Mouse (Mus musculus) midbrain, postnatal 0 days (tissue): ENCODE results near the gene Gpr182. TPM values are rescaled to one million over a fixed set of nuclear protein-coding genes. Genes with fewer than 3 reads are reported as not detected.

Experiments used
- ATAC-seq: fragments of 200-750 bp; cut with Nextera tagmentation; 2 replicates; pipeline ENCODE4 v1.8.0; 2017; ENCODE audit warnings: moderate number of reproducible peaks, mild to moderate bottlenecking, moderate TSS enrichment, moderate library complexity; ENCODE audit not compliant: low FRiP score
- DNase-seq: peaks from one replicate; pipeline ENCODE4 v3.0.0-alpha.2; 2015; ENCODE audit warnings: low spot score
- H3K27ac ChIP-seq: fragments of 300-500 bp; sonication (generic); 2 replicates; pipeline ENCODE4 v1.5.1; 2014; ENCODE audit warnings: low read depth, mild to moderate bottlenecking, low read length, mixed read lengths
- H3K27me3 ChIP-seq: fragments of 300-500 bp; sonication (generic); 2 replicates; pipeline ENCODE4 v1.6.1; 2014; ENCODE audit warnings: low read length, control low read depth, mixed read lengths; ENCODE audit not compliant: insufficient read depth
- H3K36me3 ChIP-seq: fragments of 300-500 bp; sonication (generic); 2 replicates; pipeline ENCODE4 v1.6.1; 2014; ENCODE audit warnings: low read length, control low read depth, mixed read lengths; ENCODE audit not compliant: insufficient read depth
- H3K4me1 ChIP-seq: fragments of 300-500 bp; sonication (generic); 2 replicates; pipeline ENCODE4 v1.6.1; 2014; ENCODE audit warnings: mild to moderate bottlenecking, control low read depth, antibody characterized with exemption, low read length, mixed read lengths; ENCODE audit not compliant: insufficient read depth
- H3K4me2 ChIP-seq: fragments of 300-500 bp; sonication (generic); 2 replicates; pipeline ENCODE4 v1.6.1; 2014; ENCODE audit warnings: low read depth, mild to moderate bottlenecking, low read length, mixed read lengths; ENCODE audit not compliant: poor library complexity, severe bottlenecking
- H3K4me3 ChIP-seq: fragments of 300-500 bp; sonication (generic); 2 replicates; pipeline ENCODE4 v1.5.1; 2014; ENCODE audit warnings: low read depth, mild to moderate bottlenecking, low read length, moderate library complexity
- H3K9ac ChIP-seq: fragments of 300-500 bp; sonication (generic); replicated peaks from 2 replicates; pipeline ENCODE4 v1.6.1; 2014; ENCODE audit warnings: mild to moderate bottlenecking, low read length, moderate library complexity, mixed read lengths; ENCODE audit not compliant: poor library complexity, severe bottlenecking
- H3K9me3 ChIP-seq: fragments of 300-500 bp; sonication (generic); 2 replicates; pipeline ENCODE4 v1.6.1; 2016; ENCODE audit warnings: low read length, control low read depth
- CTCF ChIP-seq: IDR thresholded peaks from 2 replicates; pipeline ENCODE4 v1.5.1; 2016; ENCODE audit warnings: antibody characterized with exemption, mild to moderate bottlenecking
- WGBS: fragments of 180-500 bp; shearing (Covaris S2); extraction: QIAGEN DNeasy Blood & Tissue Kit; methylation state at CpG from one replicate; pipeline ENCODE4 v1.1.7; 2014; 5-methylcytosine and 5-hydroxymethylcytosine counted together
- polyA plus RNA-seq: library from polyadenylated mRNA; unstranded; fragments of >200 nt; fragmentation: Nextera tagmentation; extraction: Ambion mirVana; gene quantifications from 2 replicates; pipeline ENCODE4 v1.2.1, GENCODE M21; 2015
- total RNA-seq: library from RNA; depleted of rRNA; stranded (reverse); fragments of >200 nt; gene quantifications from 2 replicates; pipeline ENCODE4 v1.2.3, GENCODE M21; 2014

Gene Gpr182
- total and polyA plus RNA-seq, 2 experiments from 2014 or later = 1.6 to 1.8 TPM

DNA sequence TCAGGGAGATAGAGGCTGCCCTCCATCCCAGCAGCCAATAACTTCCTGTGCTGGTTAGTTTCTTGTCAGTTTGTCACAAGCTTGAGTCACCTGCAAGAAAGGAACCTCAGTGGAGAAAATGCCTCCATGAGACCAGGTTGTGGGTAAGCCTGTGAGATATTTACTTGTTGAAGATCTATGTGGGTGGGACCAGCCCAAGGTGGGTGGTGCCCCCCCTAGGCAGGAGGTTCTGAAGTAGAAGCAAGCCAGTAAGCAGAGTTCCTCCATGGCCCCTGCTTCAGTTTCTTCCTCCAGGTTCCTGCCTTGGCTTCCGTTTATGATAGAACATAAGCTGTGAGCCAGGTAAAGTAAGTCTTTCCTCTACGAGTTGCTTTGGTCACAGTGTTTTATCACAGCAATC is 15.3 kb downstream of the Gpr182 start:
- Histone ChIP-seq H3K36me3 (peaks cover under 1% of the 10 kb centered on the region; the same call in 1 of the 2 replicates), H3K4me3 (no peak overlapping the region), H3K27me3 (no peaks in the 10 kb centered on the region), H3K9ac (no peak overlapping the region), H3K4me1 (no peaks in the 10 kb centered on the region; the same call in 1 of the 2 replicates), H3K4me2 (no peak overlapping the region), H3K27ac (no peak overlapping the region), H3K9me3 (no peaks in the 10 kb centered on the region)
- TF ChIP-seq CTCF = no peak
- WGBS = 88% methylated on average over 2 of the region's 2 CpGs
- DNase-seq (no peak), ATAC-seq (no peak)

DNA sequence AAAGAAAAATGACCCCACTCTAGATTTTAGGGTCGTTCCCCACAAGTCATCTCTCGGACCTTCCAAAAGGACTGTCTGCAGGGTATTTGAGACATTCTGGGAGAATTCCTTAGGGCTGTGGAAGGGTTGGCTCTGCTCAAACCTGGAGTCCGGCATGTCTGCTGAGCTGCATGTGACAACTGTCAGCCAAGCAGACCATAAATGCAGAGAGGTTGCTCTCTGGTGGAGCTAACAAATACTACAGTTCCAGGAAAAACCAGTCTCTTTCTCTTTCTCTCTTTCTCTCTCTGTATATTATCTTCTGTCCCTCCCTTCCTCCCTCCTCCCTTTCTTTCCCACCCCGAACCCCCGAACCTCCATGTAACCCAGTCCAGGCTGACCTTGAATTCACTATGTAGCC is 17.1 kb downstream of the Gpr182 start:
- H3K9ac ChIP-seq = no peak overlapping the region
- no peak overlapping the region for H3K27ac ChIP-seq
- no peaks in the 10 kb centered on the region for H3K9me3 ChIP-seq
- peak; percentile 82 for TF ChIP-seq CTCF
- no peak for ATAC-seq
- H3K4me1 ChIP-seq = no peaks in the 10 kb centered on the region
- DNase-seq = peak; percentile 76
- H3K27me3 ChIP-seq = no peaks in the 10 kb centered on the region
- no peaks in the 10 kb centered on the region for H3K36me3 ChIP-seq
- no peak overlapping the region for H3K4me3 ChIP-seq
- no peak overlapping the region for H3K4me2 ChIP-seq
- 49% methylated on average over 5 of the region's 5 CpGs for WGBS

DNA sequence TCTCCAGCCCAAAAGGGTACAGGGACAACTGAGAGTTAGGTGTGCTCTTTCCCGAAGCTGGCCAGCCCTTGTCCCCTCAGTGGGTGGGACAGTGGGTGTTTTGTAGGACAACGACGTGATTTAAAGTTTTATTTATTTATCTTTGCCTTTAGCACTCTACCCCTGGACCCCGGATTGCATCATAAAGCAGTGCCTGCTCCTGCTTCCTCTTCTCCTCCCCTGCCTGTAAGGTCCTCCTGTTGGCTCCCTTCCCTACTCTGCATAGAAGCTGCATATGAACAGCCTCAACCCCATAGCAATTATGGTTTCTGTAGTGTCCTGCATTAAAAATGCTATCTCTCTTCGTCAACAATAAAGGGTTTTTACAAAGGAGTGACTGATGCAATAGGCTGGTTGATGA is 20.1 kb downstream of the Gpr182 start:
- H3K36me3 ChIP-seq = no peaks in the 10 kb centered on the region
- 43% methylated on average over 5 of the region's 5 CpGs for WGBS
- TF ChIP-seq CTCF = no peak
- H3K4me2 ChIP-seq = no peak overlapping the region
- H3K4me3 ChIP-seq = no peak overlapping the region
- H3K27ac ChIP-seq = no peak overlapping the region
- H3K9ac ChIP-seq = no peak overlapping the region
- no peak for ATAC-seq
- peaks cover 4% of the 10 kb centered on the region; the same call in 1 of the 2 replicates for H3K27me3 ChIP-seq
- no peaks in the 10 kb centered on the region for H3K9me3 ChIP-seq
- DNase-seq = no peak
- H3K4me1 ChIP-seq = no peaks in the 10 kb centered on the region

DNA sequence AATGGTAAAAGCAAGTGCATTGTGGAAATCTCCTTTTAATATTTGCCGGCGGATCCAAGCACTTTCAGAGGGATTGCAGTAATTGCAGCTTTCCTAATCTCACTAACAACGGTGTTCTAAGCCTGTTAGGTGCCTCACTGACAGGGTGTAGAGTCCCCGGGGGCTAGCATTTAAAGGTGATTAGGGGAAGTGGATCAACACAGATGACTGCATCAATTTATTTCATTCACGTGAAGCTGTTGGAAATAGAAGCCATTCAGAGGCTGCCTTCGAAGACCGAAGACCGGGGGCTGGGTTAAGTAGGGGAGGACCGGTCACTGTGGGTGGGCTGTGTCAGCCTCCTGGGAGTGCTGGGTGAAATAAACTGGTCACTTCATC is 20.6 kb downstream of the Gpr182 start:
- Histone ChIP-seq H3K27ac (no peak overlapping the region), H3K9me3 (no peaks in the 10 kb centered on the region), H3K27me3 (peaks cover 4% of the 10 kb centered on the region; the same call in 1 of the 2 replicates), H3K4me3 (no peak overlapping the region), H3K4me2 (no peak overlapping the region), H3K4me1 (no peaks in the 10 kb centered on the region), H3K9ac (no peak overlapping the region), H3K36me3 (no peaks in the 10 kb centered on the region)
- no peak for TF ChIP-seq CTCF
- no peak for ATAC-seq
- peak; percentile 31 for DNase-seq
- WGBS = 11% methylated on average over 9 of the region's 9 CpGs

DNA sequence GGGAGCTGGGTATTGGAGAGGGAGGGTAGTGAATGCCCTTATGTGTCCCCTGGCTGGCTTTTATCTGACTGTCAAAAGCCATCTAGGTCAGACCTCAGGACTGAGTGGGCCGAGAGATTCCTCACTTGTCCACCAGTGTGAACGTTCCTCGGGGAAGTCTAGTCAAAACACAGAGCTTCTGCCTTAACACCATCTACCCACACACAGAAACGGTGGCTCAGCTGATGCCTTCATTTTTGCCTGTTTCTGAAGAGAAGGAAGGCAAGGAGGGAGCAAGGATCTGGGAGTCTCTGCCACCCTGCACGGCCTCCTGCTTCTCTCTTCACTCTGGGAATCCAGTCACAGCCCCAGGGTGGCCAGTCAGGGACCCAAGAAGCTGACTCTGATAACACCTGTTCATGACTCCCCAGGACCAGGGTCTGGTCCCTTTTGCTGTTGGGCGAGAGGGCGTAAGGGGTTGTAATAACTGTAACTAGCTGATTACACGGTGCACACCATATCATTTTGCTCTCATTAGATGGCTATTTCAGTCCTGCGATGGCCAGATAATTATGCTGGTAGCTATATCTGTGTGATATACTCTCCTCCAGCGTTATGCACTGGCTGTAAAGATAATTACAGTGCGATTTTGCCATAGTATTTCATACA is 21.1 kb downstream of the Gpr182 start:
- DNase-seq = no peak
- H3K9ac ChIP-seq = no peak overlapping the region
- no peaks in the 10 kb centered on the region for H3K9me3 ChIP-seq
- TF ChIP-seq CTCF = no peak
- no peak overlapping the region for H3K4me3 ChIP-seq
- no peaks in the 10 kb centered on the region for H3K36me3 ChIP-seq
- WGBS = 44% methylated on average over 11 of the region's 11 CpGs
- ATAC-seq = no peak
- peaks cover 8% of the 10 kb centered on the region; the same call in 1 of the 2 replicates for H3K27me3 ChIP-seq
- no peak overlapping the region for H3K4me2 ChIP-seq
- H3K27ac ChIP-seq = no peak overlapping the region
- H3K4me1 ChIP-seq = no peaks in the 10 kb centered on the region

DNA sequence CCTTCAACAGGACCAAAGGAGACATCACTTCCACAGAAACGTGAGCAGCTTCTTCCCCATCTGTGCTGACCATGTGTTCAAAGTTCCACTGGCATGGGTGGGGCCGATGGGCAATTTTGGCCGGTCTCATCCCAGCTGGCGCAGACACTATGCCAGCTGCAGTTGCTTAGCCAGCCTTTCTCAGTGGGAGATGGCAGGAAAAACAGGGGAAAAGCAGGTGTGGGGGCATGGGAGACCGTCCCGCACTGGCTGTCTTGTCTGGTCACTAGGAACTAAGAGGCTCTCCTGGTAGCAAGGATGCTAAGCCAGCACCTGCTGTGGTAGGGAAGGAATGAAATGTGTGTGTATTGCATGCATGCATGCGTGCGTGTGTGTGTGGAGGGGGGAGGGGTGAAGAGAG is 23.1 kb downstream of the Gpr182 start:
- ATAC-seq (no peak; the same call in 1 of the 2 replicates), DNase-seq (peak; percentile 66)
- H3K27ac ChIP-seq = no peak overlapping the region
- 72% methylated on average over 8 of the region's 8 CpGs for WGBS
- no peaks in the 10 kb centered on the region for H3K4me1 ChIP-seq
- H3K27me3 ChIP-seq = peaks cover 8% of the 10 kb centered on the region; the same call in 1 of the 2 replicates
- H3K4me3 ChIP-seq = no peak overlapping the region
- H3K4me2 ChIP-seq = no peak overlapping the region
- H3K36me3 ChIP-seq = no peaks in the 10 kb centered on the region
- no peak for TF ChIP-seq CTCF
- no peak overlapping the region for H3K9ac ChIP-seq
- H3K9me3 ChIP-seq = no peaks in the 10 kb centered on the region
